Mouse (Mus musculus) liver, embryonic 14.5 days (tissue): Measurements from ENCODE around the gene Grasp. TPM values are rescaled to one million over a fixed set of nuclear protein-coding genes. Genes with fewer than 3 reads are reported as not detected.

Experiments
- ATAC-seq: fragments of 200-750 bp; cut with Nextera tagmentation; 2 replicates; pipeline ENCODE4 v1.8.0; 2017; ENCODE audit warnings: moderate number of reproducible peaks, mild to moderate bottlenecking, moderate library complexity; ENCODE audit not compliant: insufficient read depth
- DNase-seq, 3 experiments: peaks; one replicate each; pipeline ENCODE4 v3.0.0-alpha.2; 2012 to 2013; ENCODE audit warnings: low read depth in 3 of 3, low spot score in 3 of 3
- H3K27ac ChIP-seq: fragments of 300-500 bp; sonication (generic); 2 replicates; pipeline ENCODE4 v1.5.1; 2014; ENCODE audit warnings: moderate library complexity, mild to moderate bottlenecking, control low read depth, inconsistent platforms
- H3K27me3 ChIP-seq: fragments of 300-500 bp; sonication (generic); 2 replicates; pipeline ENCODE4 v1.6.1; 2014; ENCODE audit warnings: mild to moderate bottlenecking, low read length, moderate library complexity; ENCODE audit not compliant: control insufficient read depth, insufficient read depth
- H3K36me3 ChIP-seq: fragments of 300-500 bp; sonication (generic); replicated peaks from 2 replicates; pipeline ENCODE4 v1.6.1; 2014; ENCODE audit warnings: low read depth; ENCODE audit not compliant: control insufficient read depth, insufficient read depth
- H3K4me1 ChIP-seq, 2 experiments: fragments of 200-500 bp in 1 of 2; fragments of 300-500 bp in 1 of 2; sonication (generic) in 1 of 2; replicated peaks; 2 replicates each; pipeline ENCODE4 v1.6.1; 2012 to 2014; ENCODE audit warnings: antibody characterized with exemption in 1 of 2, inconsistent platforms in 1 of 2, low read length in 1 of 2; ENCODE audit not compliant: control insufficient read depth in 2 of 2, insufficient read depth in 2 of 2
- H3K4me2 ChIP-seq: fragments of 300-500 bp; sonication (generic); 2 replicates; pipeline ENCODE4 v1.6.1; 2014; ENCODE audit warnings: low read depth, mild to moderate bottlenecking, control low read depth, moderate library complexity
- H3K4me3 ChIP-seq, 2 experiments: fragments of 200-500 bp in 1 of 2; fragments of 300-500 bp in 1 of 2; sonication (generic) in 1 of 2; 2 replicates each; pipeline ENCODE4 v1.5.1; 2012 to 2014; ENCODE audit warnings: low read depth in 2 of 2, low read length in 2 of 2, mild to moderate bottlenecking in 2 of 2, control low read depth in 1 of 2, inconsistent platforms in 1 of 2, moderate library complexity in 1 of 2; ENCODE audit not compliant: insufficient read depth in 1 of 2
- H3K9ac ChIP-seq: fragments of 300-500 bp; sonication (generic); replicated peaks from 2 replicates; pipeline ENCODE4 v1.6.1; 2014; ENCODE audit warnings: mild to moderate bottlenecking, control low read depth, moderate library complexity
- H3K9me3 ChIP-seq: fragments of 300-500 bp; sonication (generic); 2 replicates; pipeline ENCODE4 v1.6.1; 2016; ENCODE audit warnings: low read length, mixed read lengths; ENCODE audit not compliant: control insufficient read depth
- CTCF ChIP-seq: IDR thresholded peaks from 2 replicates; pipeline ENCODE4 v1.5.1; 2016; ENCODE audit warnings: antibody characterized with exemption, low read depth, control low read depth
- EP300 ChIP-seq: IDR thresholded peaks from 2 replicates; pipeline ENCODE4 v1.6.1; 2016; ENCODE audit warnings: antibody characterized with exemption, low read depth
- WGBS: fragments of 180-500 bp; shearing (Covaris S2); extraction: QIAGEN DNeasy Blood & Tissue Kit; methylation state at CpG from one replicate; pipeline ENCODE4 v1.1.7; 2014; ENCODE audit not compliant: insufficient replicate concordance; 5-methylcytosine and 5-hydroxymethylcytosine counted together
- polyA plus RNA-seq, 2 experiments: library from polyadenylated mRNA; depleted of rRNA in 1 of 2; stranded (reverse) in 1 of 2; unstranded in 1 of 2; fragments of >200 nt; fragmentation: Nextera tagmentation in 1 of 2; extraction: Ambion mirVana in 1 of 2; gene quantifications; 2 replicates each; pipeline versions ENCODE4 v1.2.1 to v1.2.3; 2012 to 2014

Gene Grasp
- polyA plus RNA-seq, 2 experiments: 0.27 to 0.73 TPM

GRCm38 (mm10) chr15:101198218-101198617 lies 25.8 kb upstream of the Grasp start:
- Histone ChIP-seq H3K4me3 (no peak overlapping the region), H3K9me3 (no peaks in the 10 kb centered on the region), H3K9ac (no peak overlapping the region), H3K4me2 (no peak overlapping the region), H3K4me1 (peaks cover 0 to 15% of the 10 kb centered on the region in 2 experiments; a peak in 2 of 4 replicates), H3K27me3 (no peaks in the 10 kb centered on the region), H3K36me3 (no peaks in the 10 kb centered on the region; the same call in 1 of the 2 replicates), H3K27ac (no peak overlapping the region)
- peak; percentile 93 for TF ChIP-seq CTCF
- no peak for TF ChIP-seq EP300
- DNase-seq: no peak
- 21% methylated on average over 3 of the region's 3 CpGs for WGBS
- ATAC-seq: peak; percentile 40; the same call in 1 of the 2 replicates

GRCm38 (mm10) chr15:101198850-101199249 lies 25.1 kb upstream of the Grasp start:
- no peaks in the 10 kb centered on the region for H3K27me3 ChIP-seq
- no peak for ATAC-seq
- no peaks in the 10 kb centered on the region; the same call in 1 of the 2 replicates for H3K36me3 ChIP-seq

GRCm38 (mm10) chr15:101200777-101201295 lies 23.2 kb upstream of the Grasp start:
- Histone ChIP-seq H3K4me1 (0 out of 4 replicates have a peak, but pooled peaks cover 0 to 2% of the 10 kb centered on the region in 2 experiments), H3K9me3 (no peaks in the 10 kb centered on the region), H3K4me3 (no peak overlapping the region), H3K9ac (no peak overlapping the region), H3K36me3 (no peaks in the 10 kb centered on the region; the same call in 1 of the 2 replicates), H3K27me3 (no peaks in the 10 kb centered on the region), H3K27ac (no peak overlapping the region), H3K4me2 (no peak overlapping the region)
- DNase-seq: no peak
- TF ChIP-seq CTCF (no peak), EP300 (no peak)
- no peak for ATAC-seq
- WGBS: 85% methylated on average over 9 of the region's 9 CpGs

More at GRCm38 (mm10) chr15:101198850-101199249, 25.1 kb upstream of the Grasp start:
- TF ChIP-seq CTCF: peak; percentile 56
- TF ChIP-seq EP300: no peak
- Histone ChIP-seq H3K27ac (no peak overlapping the region), H3K4me2 (no peak overlapping the region), H3K9me3 (no peaks in the 10 kb centered on the region), H3K4me1 (peaks cover 0 to 12% of the 10 kb centered on the region in 2 experiments; a peak in 2 of 4 replicates), H3K4me3 (no peak overlapping the region), H3K9ac (no peak overlapping the region)
- no peak for DNase-seq
- WGBS: 75% methylated on average over 14 of the region's 14 CpGs

GRCm38 (mm10) chr15:101201414-101201813 lies 22.6 kb upstream of the Grasp start:
- Histone ChIP-seq H3K27ac (no peak overlapping the region), H3K4me3 (no peak overlapping the region), H3K4me1 (no peaks in the 10 kb centered on the region), H3K36me3 (no peaks in the 10 kb centered on the region; the same call in 1 of the 2 replicates), H3K27me3 (no peaks in the 10 kb centered on the region), H3K4me2 (no peak overlapping the region), H3K9ac (no peak overlapping the region), H3K9me3 (no peaks in the 10 kb centered on the region)
- DNase-seq: no peak
- 71% methylated on average over 3 of the region's 3 CpGs for WGBS
- TF ChIP-seq EP300: no peak
- TF ChIP-seq CTCF: no peak
- ATAC-seq: no peak

GRCm38 (mm10) chr15:101203673-101204072 lies 20.3 kb upstream of the Grasp start:
- Histone ChIP-seq H3K4me2 (no peak overlapping the region), H3K36me3 (no peaks in the 10 kb centered on the region; the same call in 1 of the 2 replicates), H3K27me3 (no peaks in the 10 kb centered on the region), H3K27ac (no peak overlapping the region), H3K4me1 (no peaks in the 10 kb centered on the region), H3K4me3 (no peak overlapping the region), H3K9ac (no peak overlapping the region), H3K9me3 (no peaks in the 10 kb centered on the region)
- 47% methylated on average over 4 of the region's 4 CpGs for WGBS
- DNase-seq (no peak), ATAC-seq (no peak)
- TF ChIP-seq EP300: no peak
- no peak for TF ChIP-seq CTCF
